Mouse (Mus musculus): ENCODE measurements around the gene Cep57l1. TPM values are rescaled to one million over a fixed set of nuclear protein-coding genes. Genes with fewer than 3 reads are reported as not detected.

Gene Cep57l1
- polyA plus RNA-seq (2012; ENCODE audit: low replicate concordance): 0.56 and 2.2 TPM in 2 replicates

GRCm38 (mm10) chr10:41809771-41810563 is at the start of gene Cep57l1, which contains the start of gene Sesn1:
TSS of gene Cep57l1 (minus strand) at chr10:41809871.
TSS of gene Sesn1 (plus strand) at chr10:41809935.

GRCm38 (mm10) chr10:41716029-41716897 is 93.4 kb downstream of the Cep57l1 start, which contains the start of gene Ccdc162:
TSS of gene Ccdc162 (minus strand) at chr10:41716634.

Other genes starting within 250 kb of the Cep57l1 start
- 0.68 TPM in 1 of 2 replicates, not detected in the other for gene Ccdc162, start 93.2 kb downstream of the Cep57l1 start, polyA plus RNA-seq (2012; ENCODE audit: low replicate concordance)
- 2.5 and 4.4 TPM in 2 replicates for gene Sesn1, start 64 bp upstream of the Cep57l1 start, polyA plus RNA-seq (2012; ENCODE audit: low replicate concordance)
- 0.19 TPM in 1 of 2 replicates, not detected in the other for gene Armc2, start 208.6 kb upstream of the Cep57l1 start, polyA plus RNA-seq (2012; ENCODE audit: low replicate concordance)